Mouse (Mus musculus) MEL (cell line): Measurements from ENCODE around the gene Cacna2d4.

Source experiments
- CTCF ChIP-seq, 3 experiments: IDR thresholded peaks in 2 of 3; conservative IDR thresholded peaks in 1 of 3; 2 replicates each; pipeline ENCODE4 v1.5.1; 2011 to 2012; ENCODE audit warnings: low read length in 3 of 3, low read depth in 2 of 3, mild to moderate bottlenecking in 2 of 3, improper control_type of control experiment in 1 of 3, inconsistent platforms in 1 of 3, mixed read lengths in 1 of 3, moderate library complexity in 1 of 3; ENCODE audit not compliant: control insufficient read depth in 1 of 3, insufficient read depth in 1 of 3, poor library complexity in 1 of 3, severe bottlenecking in 1 of 3
- MAFK ChIP-seq: IDR thresholded peaks from 2 replicates; pipeline ENCODE4 v1.6.1; 2011; ENCODE audit warnings: low read depth, mild to moderate bottlenecking, low read length, improper control_type of control experiment, borderline replicate concordance
- MAX ChIP-seq: IDR thresholded peaks from 2 replicates; pipeline ENCODE4 v1.6.1; 2011; ENCODE audit warnings: low read length, improper control_type of control experiment
- POLR2A ChIP-seq, 2 experiments: IDR thresholded peaks; 2 replicates each; pipeline ENCODE4 v1.6.1; 2011 to 2012; ENCODE audit warnings: low read length in 2 of 2, mild to moderate bottlenecking in 2 of 2, control low read depth in 1 of 2, improper control_type of control experiment in 1 of 2, low read depth in 1 of 2, moderate library complexity in 1 of 2; ENCODE audit not compliant: control insufficient read depth in 1 of 2, insufficient read depth in 1 of 2, poor library complexity in 1 of 2
- RAD21 ChIP-seq: IDR thresholded peaks from 2 replicates; pipeline ENCODE4 v1.6.1; 2011; ENCODE audit warnings: mild to moderate bottlenecking, low read depth, low read length, improper control_type of control experiment
- RCOR1 ChIP-seq: IDR thresholded peaks from 2 replicates; pipeline ENCODE4 v1.6.1; 2012; ENCODE audit warnings: low read depth, mild to moderate bottlenecking, inconsistent platforms, low read length, improper control_type of control experiment

DNA sequence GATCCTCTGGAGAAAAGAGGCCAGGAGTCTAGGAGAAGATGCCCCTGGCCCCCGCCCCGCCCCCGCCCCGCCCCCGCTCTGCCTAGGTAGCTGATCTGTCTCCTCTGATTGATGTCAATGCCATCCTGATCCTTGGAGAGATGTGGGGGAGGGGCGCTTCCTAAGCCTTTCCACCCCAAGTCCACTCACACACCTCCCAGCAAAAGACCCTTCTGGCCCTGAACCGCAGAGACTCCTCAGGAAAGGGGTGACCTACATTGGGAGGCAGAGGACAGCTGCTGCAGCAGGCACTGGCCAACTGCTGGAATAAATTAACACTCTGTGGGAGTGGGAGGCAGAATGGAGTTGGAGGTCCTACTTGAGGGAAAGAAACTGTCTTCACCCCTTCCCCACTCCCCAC is 90.2 kb downstream of the Cacna2d4 start:
- no peak for TF ChIP-seq MAX
- TF ChIP-seq CTCF (IDR thresholded peaks at IDR 0.05 in 2 of 3, conservative IDR thresholded peaks at IDR 0.05 in 1 of 3; ENCODE audit: control insufficient read depth in 1 of 3, insufficient read depth in 1 of 3, low read depth in 2 of 3, low read length in 3 of 3, poor library complexity in 1 of 3, severe bottlenecking in 1 of 3) = no peak
- TF ChIP-seq RCOR1 = no peak
- no peak for TF ChIP-seq RAD21
- TF ChIP-seq POLR2A (IDR thresholded peaks at IDR 0.05; ENCODE audit: control insufficient read depth in 1 of 2, insufficient read depth in 1 of 2, low read depth in 1 of 2, low read length in 2 of 2, poor library complexity in 1 of 2) = no peak
- no peak for TF ChIP-seq MAFK
